Mouse (Mus musculus): ENCODE results near the gene Sox6.
"Not testable (repeated sequence)": the region's sequence is repeated elsewhere in the genome, so short reads cannot be mapped to it uniquely, and the experiment has no call there.

The Sox6 gene

GRCm38 (mm10) chr7:116038511-116038910 is at the start of gene Sox6:
Sox6 (minus strand) TSS chr7:116038796.
- in situ Hi-C loops (cut with MboI, MseI) = loop anchor here (10.0 kb wide), 1 partner anchor 1114 kb away; no protein-coding TSS in a partner anchor

- in situ Hi-C loops (cut with MboI, MseI) = not testable (repeated sequence)
These were observed 45.8 kb upstream of the Sox6 start, which contains the start of gene Gm4353 for GRCm38 (mm10) chr7:116084366-116084765. Gm4353 (minus strand) TSS chr7:116084635.

GRCm38 (mm10) chr7:116060739-116061138 is 22.1 kb upstream of the Sox6 start:
- in situ Hi-C loops (cut with MboI, MseI) = no loop called here

- in situ Hi-C loops (cut with MboI, MseI) = loop anchor here (10.0 kb wide), 1 partner anchor 806 kb away; no protein-coding TSS in a partner anchor
These were observed 1.9 kb upstream of the Sox6 start for GRCm38 (mm10) chr7:116040470-116041019.

GRCm38 (mm10) chr7:116039538-116040466 is 1.2 kb upstream of the Sox6 start:
- in situ Hi-C loops (cut with MboI, MseI) = loop anchor here (10.0 kb wide), 2 partner anchors 805 to 1115 kb away; no protein-coding TSS in a partner anchor

- in situ Hi-C loops (cut with MboI, MseI) = loop anchor here (10.0 kb wide), 1 partner anchor 1114 kb away; no protein-coding TSS in a partner anchor
These were observed 571 bp upstream of the Sox6 start, which contains the start of gene 1110004F10Rik for GRCm38 (mm10) chr7:116039196-116039537. 1110004F10Rik (plus strand) TSS chr7:116039397.

- in situ Hi-C loops (cut with MboI, MseI) = loop anchor here (10.0 kb wide), 1 partner anchor 1113 kb away; no protein-coding TSS in a partner anchor
These were observed 572 bp downstream of the Sox6 start for GRCm38 (mm10) chr7:116038024-116038423.

GRCm38 (mm10) chr7:116036591-116037555 is 1.7 kb downstream of the Sox6 start:
- in situ Hi-C loops (cut with MboI, MseI) = loop anchor here (10.0 kb wide), 1 partner anchor 1112 kb away; no protein-coding TSS in a partner anchor

- in situ Hi-C loops (cut with MboI, MseI) = loop anchor here (10.0 kb wide), 1 partner anchor 1111 kb away; no protein-coding TSS in a partner anchor
These were observed 3.1 kb downstream of the Sox6 start for GRCm38 (mm10) chr7:116035504-116035903.

- in situ Hi-C loops (cut with MboI, MseI) = loop anchor here (10.0 kb wide), 1 partner anchor 1110 kb away; no protein-coding TSS in a partner anchor
These were observed 4.3 kb downstream of the Sox6 start for GRCm38 (mm10) chr7:116034282-116034758.

- in situ Hi-C loops (cut with MboI, MseI) = loop anchor here (10.0 kb wide), 1 partner anchor 1109 kb away; no protein-coding TSS in a partner anchor
These were observed 5.0 kb downstream of the Sox6 start for GRCm38 (mm10) chr7:116033371-116034241.

GRCm38 (mm10) chr7:116032596-116033307 is 5.8 kb downstream of the Sox6 start:
- in situ Hi-C loops (cut with MboI, MseI) = loop anchor here (10.0 kb wide), 1 partner anchor 1108 kb away; no protein-coding TSS in a partner anchor

GRCm38 (mm10) chr7:116031718-116032595 is 6.6 kb downstream of the Sox6 start:
- in situ Hi-C loops (cut with MboI, MseI) = loop anchor here (10.0 kb wide), 1 partner anchor 1107 kb away; no protein-coding TSS in a partner anchor

GRCm38 (mm10) chr7:116031388-116031717 is 7.2 kb downstream of the Sox6 start:
- in situ Hi-C loops (cut with MboI, MseI) = loop anchor here (10.0 kb wide), 1 partner anchor 1107 kb away; no protein-coding TSS in a partner anchor

GRCm38 (mm10) chr7:116030597-116031387 is 7.8 kb downstream of the Sox6 start:
- in situ Hi-C loops (cut with MboI, MseI) = loop anchor here (10.0 kb wide), 1 partner anchor 1106 kb away; no protein-coding TSS in a partner anchor

- in situ Hi-C loops (cut with MboI, MseI) = loop anchor here (10.0 kb wide), 1 partner anchor 1105 kb away; no protein-coding TSS in a partner anchor
These were observed 8.6 kb downstream of the Sox6 start for GRCm38 (mm10) chr7:116029991-116030390.

- in situ Hi-C loops (cut with MboI, MseI) = no loop called here
These were observed 35.9 kb downstream of the Sox6 start for GRCm38 (mm10) chr7:116002726-116003125.
